7 mouse cellular contexts compared by ENCODE assay signal in genomic region chr8:123254099-123254885, GRCm38 (mm10). TPM values are rescaled to one million over a fixed set of nuclear protein-coding genes. Genes with fewer than 3 reads are reported as not detected.
DNase-seq lines count a peak whose midpoint lies in the region; ATAC-seq lines count a peak whose summit lies in the region.

Gene Zfp276 (plus strand): TSS chr8:123254195.
Gene Vps9d1 (minus strand): TSS chr8:123254348.

- DNase-seq in adrenal gland, adult 8-10 months, result peak; percentile 71
- DNase-seq in embryo, embryonic 11 days, result peak; percentile 92
- peak; percentile 82 to 84 for DNase-seq in gastrocnemius, postnatal 36 days
- DNase-seq in left cerebral cortex, postnatal 4 days, result peak; percentile 86
- DNase-seq in midbrain, embryonic 11.5 days (ENCODE audit: low spot score, missing footprints), result peak; percentile 98
- peak; percentile 63 for DNase-seq in skeletal muscle tissue, adult 2 months (ENCODE audit: low read depth, low spot score)

- no peaks in the 10 kb centered on the region for H3K9me3 ChIP-seq in intestine, embryonic 15.5 days
- no peaks in the 10 kb centered on the region for H3K9me3 ChIP-seq in midbrain, embryonic 11.5 days (ENCODE audit: control insufficient read depth, low read length)

- no peaks in the 10 kb centered on the region for H3K27me3 ChIP-seq in intestine, embryonic 15.5 days (replicated peaks)
- H3K27me3 ChIP-seq in midbrain, embryonic 11.5 days (ENCODE audit: control insufficient read depth, insufficient read depth, low read length), result no peaks in the 10 kb centered on the region

- peak within 1 kb of the TSS; percentile 81 for H3K27ac ChIP-seq in intestine, embryonic 15.5 days
- H3K27ac ChIP-seq in midbrain, embryonic 11.5 days (ENCODE audit: low read depth, low read length), result peak within 1 kb of the TSS; percentile 75; the same call in 1 of the 2 replicates

- intact Hi-C loops in gastrocnemius, postnatal 36 days (cut with DNase I), result no loop called here
- intact Hi-C loops in left cerebral cortex, postnatal 4 days (cut with DNase I), result no loop called here

- H3K36me3 ChIP-seq in intestine, embryonic 15.5 days, result peaks cover 27% of the 10 kb centered on the region
- H3K36me3 ChIP-seq in midbrain, embryonic 11.5 days (ENCODE audit: control insufficient read depth, insufficient read depth, low read length), result peaks cover 16% of the 10 kb centered on the region; the same call in 1 of the 2 replicates

- peak; percentile 98 for ATAC-seq in intestine, embryonic 15.5 days
- peak; percentile 96 for ATAC-seq in midbrain, embryonic 11.5 days (ENCODE audit: low FRiP score)

- peaks cover 15% of the 10 kb centered on the region for H3K4me1 ChIP-seq in intestine, embryonic 15.5 days (replicated peaks)
- peaks cover 15% of the 10 kb centered on the region for H3K4me1 ChIP-seq in midbrain, embryonic 11.5 days (ENCODE audit: control insufficient read depth, insufficient read depth, low read length)

- peak within 1 kb of the TSS; percentile 90 for H3K4me2 ChIP-seq in intestine, embryonic 15.5 days (replicated peaks)
- H3K4me2 ChIP-seq in midbrain, embryonic 11.5 days, result peak within 1 kb of the TSS; percentile 96

- peak within 1 kb of the TSS; percentile 96 for H3K9ac ChIP-seq in intestine, embryonic 15.5 days
- H3K9ac ChIP-seq in midbrain, embryonic 11.5 days (ENCODE audit: low read length), result peak within 1 kb of the TSS; percentile 97

- peak within 1 kb of the TSS; percentile 96 for H3K4me3 ChIP-seq in intestine, embryonic 15.5 days (replicated peaks)
- peak within 1 kb of the TSS; percentile 97 for H3K4me3 ChIP-seq in midbrain, embryonic 11.5 days (ENCODE audit: low read depth, low read length)

- WGBS in intestine, embryonic 15.5 days, result under 1% methylated on average over 98 of the region's 99 CpGs
- whole genome bisulfite sequencing in midbrain, embryonic 11.5 days, result under 1% methylated on average over 84 of the region's 99 CpGs

RNA-seq across cellular contexts. Expression of gene Zfp276, which starts in this region (rescaled TPM):
- total RNA-seq in adrenal gland, adult 8-10 months (2022), result 10 to 100 TPM; 18.2 to 37.2 (median 27.8) TPM
- 1 to 10 TPM; 5.0 to 5.1 TPM for total RNA-seq in gastrocnemius, postnatal 36 days (2021)
- 18.2 and 18.4 TPM in 2 replicates for polyA plus RNA-seq in intestine, embryonic 15.5 days (2015; fragmentation: Nextera tagmentation; extraction: Ambion mirVana)
- total RNA-seq in left cerebral cortex, postnatal 4 days (2021), result 10 to 100 TPM; 32.0 to 34.1 TPM
- polyA plus RNA-seq in midbrain, embryonic 11.5 days (2014; fragmentation: Nextera tagmentation; extraction: Ambion mirVana), result 15.2 and 19.0 TPM in 2 replicates

RNA-seq across cellular contexts. Expression of gene Vps9d1, which starts in this region (rescaled TPM):
- 10 to 100 TPM; 23.2 to 50.0 (median 37.6) TPM for total RNA-seq in adrenal gland, adult 8-10 months (2022)
- 10 to 100 TPM; 16.3 to 17.8 TPM for total RNA-seq in gastrocnemius, postnatal 36 days (2021)
- 15.3 and 18.4 TPM in 2 replicates for polyA plus RNA-seq in intestine, embryonic 15.5 days (2015; fragmentation: Nextera tagmentation; extraction: Ambion mirVana)
- 10 to 100 TPM; 69.1 to 74.6 TPM for total RNA-seq in left cerebral cortex, postnatal 4 days (2021)
- 23.7 and 23.8 TPM in 2 replicates for polyA plus RNA-seq in midbrain, embryonic 11.5 days (2014; fragmentation: Nextera tagmentation; extraction: Ambion mirVana)

Comparison
In these comparisons a context has a peak if more than half of its experiments do, and no peak if none do; other contexts are left out.
1. Peak in every context shown above with its lines: DNase-seq, ATAC-seq, H3K4me3 ChIP-seq and H3K27ac ChIP-seq.